Mouse (Mus musculus): Measurements from ENCODE around the gene Nav2.

DNA sequence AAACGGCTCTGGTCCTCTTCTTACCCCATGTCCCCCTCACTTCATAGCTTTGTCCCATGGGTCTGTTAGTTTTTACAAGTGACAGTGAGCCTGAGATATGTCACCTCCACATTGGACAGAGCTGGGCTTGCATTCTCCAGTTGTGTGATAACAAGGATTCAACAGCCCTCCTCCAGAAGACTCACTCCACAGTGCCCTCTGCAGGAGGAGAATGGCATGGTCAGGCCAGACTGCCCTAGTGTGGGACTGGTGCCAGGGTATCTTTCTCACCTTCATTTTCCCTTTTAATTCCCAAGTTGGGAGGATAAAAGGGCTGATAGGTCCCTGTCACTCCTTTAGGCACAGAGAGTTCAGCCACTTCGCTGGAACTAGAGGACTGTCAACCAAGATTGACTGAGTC is 530.6 kb downstream of the Nav2 start:
- TF ChIP-seq POLR2A (IDR thresholded peaks at IDR 0.05; ENCODE audit: borderline replicate concordance, insufficient read depth, low read length): no peak
- peak; percentile 63; the same call in 1 of the 2 replicates for TF ChIP-seq CTCF (IDR thresholded peaks at IDR 0.05; ENCODE audit: borderline replicate concordance, insufficient read depth, low read depth, low read length)

Data from cerebellum, adult 2 months (tissue).